Mouse (Mus musculus) monocyte, adult 5-6 weeks (primary cell): ENCODE results near the gene 1110004F10Rik. TPM values are rescaled to one million over a fixed set of nuclear protein-coding genes. Genes with fewer than 3 reads are reported as not detected.

Experiments used
- ATAC-seq: fragments of 153-309, 156-312 bp; replicated peaks from 2 replicates; pipeline ENCODE4 v1.8.0; 2017; ENCODE audit warnings: mild to moderate bottlenecking; ENCODE audit not compliant: low TSS enrichment, insufficient number of reproducible peaks, severe bottlenecking, poor library complexity, low FRiP score
- total RNA-seq: library from RNA; stranded (forward); fragments of 200-1000, 200-491, 200-594 nt; gene quantifications from 3 replicates; pipeline ENCODE4 v1.2.3, GENCODE M21; 2017

Gene 1110004F10Rik
- 163 to 218 TPM (median 176 TPM) in 3 replicates for total RNA-seq

- ATAC-seq, result no peak
These were observed at the start of gene 1110004F10Rik for GRCm38 (mm10) chr7:116039196-116039537. Gene 1110004F10Rik, plus strand, starts transcription at chr7:116039397.

- no peak for ATAC-seq
These were observed 36.5 kb upstream of the 1110004F10Rik start for GRCm38 (mm10) chr7:116002726-116003125.

GRCm38 (mm10) chr7:116029991-116030390, 9.2 kb upstream of the 1110004F10Rik start:
- no peak for ATAC-seq

- no peak for ATAC-seq
These were observed 8.4 kb upstream of the 1110004F10Rik start for GRCm38 (mm10) chr7:116030597-116031387.

- no peak for ATAC-seq
These were observed 7.8 kb upstream of the 1110004F10Rik start for GRCm38 (mm10) chr7:116031388-116031717.

GRCm38 (mm10) chr7:116031718-116032595, 7.2 kb upstream of the 1110004F10Rik start:
- ATAC-seq, result no peak

- ATAC-seq, result no peak
These were observed 6.4 kb upstream of the 1110004F10Rik start for GRCm38 (mm10) chr7:116032596-116033307.

GRCm38 (mm10) chr7:116033371-116034241, 5.6 kb upstream of the 1110004F10Rik start:
- ATAC-seq, result no peak

- ATAC-seq, result no peak
These were observed 4.9 kb upstream of the 1110004F10Rik start for GRCm38 (mm10) chr7:116034282-116034758.

GRCm38 (mm10) chr7:116035504-116035903, 3.7 kb upstream of the 1110004F10Rik start:
- no peak for ATAC-seq

GRCm38 (mm10) chr7:116036591-116037555, 2.3 kb upstream of the 1110004F10Rik start:
- no peak for ATAC-seq

- ATAC-seq, result no peak
These were observed 1.2 kb upstream of the 1110004F10Rik start for GRCm38 (mm10) chr7:116038024-116038423.

- ATAC-seq, result no peak
These were observed 686 bp upstream of the 1110004F10Rik start, which contains the start of gene Sox6 for GRCm38 (mm10) chr7:116038511-116038910. Gene Sox6, minus strand, starts transcription at chr7:116038796.

GRCm38 (mm10) chr7:116039538-116040466, 605 bp downstream of the 1110004F10Rik start:
- ATAC-seq, result peak; percentile 63

- ATAC-seq, result no peak
These were observed 1.3 kb downstream of the 1110004F10Rik start for GRCm38 (mm10) chr7:116040470-116041019.

- ATAC-seq, result no peak
These were observed 21.5 kb downstream of the 1110004F10Rik start for GRCm38 (mm10) chr7:116060739-116061138.
